Mouse (Mus musculus) left cerebral cortex, adult 11 months (tissue): ENCODE measurements at regions not wholly inside any gene's neighbourhood (a gene's known extent, or its start where the extent isn't known, plus 50 kb on each side); places are given as distances from the start of the nearest gene placed in this dataset.
A peak's percentile ranks its signal among the peaks of the same experiment; 100 is the strongest.

Source experiments
- DNase-seq: peaks from one replicate; pipeline ENCODE4 v3.0.0; 2022; ENCODE audit warnings: low spot score

GRCm38 (mm10) chrX:161487691-161488090 lies 200.4 kb downstream of the Gm15262 start:
- DNase-seq: no peak

DNA sequence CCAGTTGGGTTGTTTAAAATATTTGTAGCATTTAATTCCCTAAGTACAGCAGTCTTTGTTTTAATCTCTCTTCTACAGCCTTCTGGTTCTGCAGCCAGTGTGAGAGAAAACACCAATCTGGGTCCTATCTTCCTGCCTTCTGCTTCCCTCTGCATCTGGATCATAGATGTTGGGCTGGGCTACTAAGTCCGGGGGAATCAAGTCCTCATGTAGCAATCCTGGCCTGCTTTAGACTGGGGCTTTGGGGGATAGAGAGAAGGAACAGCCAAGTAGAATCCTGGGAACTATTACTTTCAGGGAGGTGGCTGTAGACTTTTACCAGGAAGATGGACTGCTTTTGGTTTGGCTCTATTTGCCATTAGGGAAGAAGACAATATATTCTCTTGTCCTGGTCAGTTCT lies 205.5 kb upstream of the Rai2 start:
- no peak for DNase-seq

- no peak for DNase-seq
These were observed 193.2 kb upstream of the Rai2 start for GRCm38 (mm10) chrX:161523432-161524256.

DNA sequence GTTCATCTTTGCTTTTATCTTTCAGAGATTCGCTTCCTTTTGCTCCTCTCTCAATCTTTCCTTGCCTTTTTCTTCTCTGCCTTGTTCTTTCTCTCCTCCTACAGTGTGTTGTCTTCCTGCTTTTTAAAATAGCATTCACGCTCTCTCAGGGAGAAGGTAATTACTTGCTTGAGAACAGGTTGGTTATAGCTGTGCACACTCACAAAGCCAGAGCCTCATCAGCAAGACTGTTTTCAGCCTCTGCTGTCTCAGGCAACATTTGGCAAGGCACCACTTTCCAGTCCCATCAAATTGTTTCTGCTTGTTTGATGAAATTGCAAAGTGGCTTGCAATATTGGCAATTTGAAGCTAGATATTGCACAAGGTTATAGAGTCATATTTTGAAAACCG lies 192.6 kb upstream of the Rai2 start:
- DNase-seq: no peak

DNA sequence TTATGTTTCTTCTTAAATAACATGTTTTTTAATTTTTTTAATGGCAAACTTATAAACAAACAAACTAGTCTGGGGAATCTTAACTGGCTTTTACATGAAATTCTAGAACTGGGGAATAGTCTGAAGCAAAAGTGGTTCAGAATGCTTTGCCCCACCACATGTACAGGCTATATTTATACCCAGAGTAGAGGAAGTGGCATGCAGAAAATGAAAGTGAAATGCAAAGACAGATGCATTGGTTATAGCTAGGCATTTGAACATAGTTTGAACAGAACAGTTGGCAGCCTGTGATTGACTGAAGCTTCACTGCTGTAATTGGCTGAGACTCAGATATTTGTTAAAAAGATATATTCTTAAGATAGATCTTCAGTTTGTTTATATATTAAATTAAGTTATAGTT lies 179.6 kb upstream of the Rai2 start:
- DNase-seq: no peak

DNA sequence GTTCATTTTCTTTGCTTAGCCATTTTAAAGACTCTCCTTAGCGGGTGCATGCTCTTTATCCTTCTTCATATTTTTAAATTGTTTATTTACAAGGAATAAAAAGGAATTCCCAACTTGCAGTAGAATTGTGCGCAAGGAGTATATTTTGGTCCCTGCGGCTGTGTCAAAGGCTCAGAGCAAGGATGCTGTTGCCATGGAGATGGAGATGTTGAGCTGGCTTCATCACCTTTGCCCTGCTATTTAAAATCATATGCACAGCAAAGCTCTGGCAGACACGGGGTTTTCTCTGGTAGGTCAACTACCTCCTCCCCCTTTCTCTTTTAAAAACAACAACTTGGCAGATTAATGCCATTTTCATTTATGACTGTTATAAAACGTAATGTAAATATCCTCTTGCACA lies 160.0 kb upstream of the Rai2 start:
- no peak for DNase-seq

GRCm38 (mm10) chrX:161558511-161558910 lies 158.4 kb upstream of the Rai2 start:
- DNase-seq: no peak

- DNase-seq: no peak
These were observed 150.4 kb upstream of the Rai2 start for GRCm38 (mm10) chrX:161566435-161566834.

- DNase-seq: peak; percentile 6
These were observed 134.7 kb upstream of the Rai2 start for GRCm38 (mm10) chrX:161582019-161582659.

- no peak for DNase-seq
These were observed 133.0 kb upstream of the Rai2 start for GRCm38 (mm10) chrX:161583872-161584271.

- no peak for DNase-seq
These were observed 83.0 kb upstream of the Rai2 start for GRCm38 (mm10) chrX:161633869-161634268.

DNA sequence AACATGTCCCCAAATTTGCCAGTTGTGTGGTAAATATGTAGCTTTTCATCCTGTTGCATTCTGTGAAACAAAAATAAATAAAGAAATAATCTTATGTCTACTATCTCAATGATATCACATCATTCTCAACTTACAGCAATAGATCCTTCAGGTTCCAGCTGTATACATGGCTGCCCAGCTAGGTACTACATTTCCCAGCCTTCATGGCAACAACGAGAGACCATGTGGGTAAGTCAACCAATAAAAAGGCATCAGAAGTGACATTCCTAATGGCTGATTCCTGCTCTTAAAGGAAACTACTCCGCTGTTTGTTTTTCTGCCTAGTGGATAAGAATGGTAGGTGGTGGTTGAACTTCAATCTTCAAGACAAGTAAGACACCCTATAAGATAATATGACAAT lies 82.5 kb upstream of the Rai2 start:
- DNase-seq: no peak

GRCm38 (mm10) chrX:161635678-161636077 lies 81.2 kb upstream of the Rai2 start:
- no peak for DNase-seq

- DNase-seq: no peak
These were observed 63.8 kb upstream of the Rai2 start for GRCm38 (mm10) chrX:161653106-161653505.

- no peak for DNase-seq
These were observed 56.8 kb upstream of the Rai2 start for GRCm38 (mm10) chrX:161660106-161660505.

- DNase-seq: no peak
These were observed 54.9 kb upstream of the Rai2 start for GRCm38 (mm10) chrX:161661936-161662335.
